Mouse (Mus musculus) right cerebral cortex, postnatal 14 days (tissue): Measurements from ENCODE around the gene Trmt13.
A peak's percentile ranks its signal among the peaks of the same experiment; 100 is the strongest.
"Not testable (repeated sequence)": the region's sequence is repeated elsewhere in the genome, so short reads cannot be mapped to it uniquely, and the experiment has no call there.

Experiments used
- DNase-seq: peaks from one replicate; pipeline ENCODE4 v3.0.0; 2022

Trmt13 gene

GRCm38 (mm10) chr3:116632971-116633370 is 18.6 kb upstream of the Trmt13 start:
- no peak for DNase-seq

- no peak for DNase-seq
Observed at GRCm38 (mm10) chr3:116631459-116631858, 17.1 kb upstream of the Trmt13 start.

GRCm38 (mm10) chr3:116622641-116623040 is 8.3 kb upstream of the Trmt13 start:
- DNase-seq, result no peak

- no peak for DNase-seq
Observed at GRCm38 (mm10) chr3:116620636-116621370, 6.4 kb upstream of the Trmt13 start.

- no peak for DNase-seq
Observed at GRCm38 (mm10) chr3:116618855-116619254, 4.5 kb upstream of the Trmt13 start.

GRCm38 (mm10) chr3:116615318-116616068 is 1.1 kb upstream of the Trmt13 start:
- DNase-seq, result no peak

- no peak for DNase-seq
Observed at GRCm38 (mm10) chr3:116604570-116604969, 9.8 kb downstream of the Trmt13 start.

- no peak for DNase-seq
Observed at GRCm38 (mm10) chr3:116601781-116602180, 12.6 kb downstream of the Trmt13 start.

GRCm38 (mm10) chr3:116601005-116601404 is 13.4 kb downstream of the Trmt13 start:
- no peak for DNase-seq

- no peak for DNase-seq
Observed at GRCm38 (mm10) chr3:116599705-116600104, 14.7 kb downstream of the Trmt13 start.

- DNase-seq, result no peak
Observed at GRCm38 (mm10) chr3:116595603-116595991, 18.8 kb downstream of the Trmt13 start.

GRCm38 (mm10) chr3:116594728-116595602 is 19.4 kb downstream of the Trmt13 start, which contains the start of gene Sass6:
TSS of gene Sass6 (plus strand) at chr3:116594982.
- DNase-seq, result peak; percentile 100

- no peak for DNase-seq
Observed at GRCm38 (mm10) chr3:116594076-116594727, 20.2 kb downstream of the Trmt13 start.

- DNase-seq, result no peak
Observed at GRCm38 (mm10) chr3:116582201-116582600, 32.2 kb downstream of the Trmt13 start.

- DNase-seq, result no peak
Observed at GRCm38 (mm10) chr3:116577286-116577685, 37.1 kb downstream of the Trmt13 start.

GRCm38 (mm10) chr3:116570628-116571027 is 43.8 kb downstream of the Trmt13 start:
- no peak for DNase-seq

- no peak for DNase-seq
Observed at GRCm38 (mm10) chr3:116563095-116563492, 51.3 kb downstream of the Trmt13 start.

- DNase-seq, result no peak
Observed at GRCm38 (mm10) chr3:116562408-116563094, 51.8 kb downstream of the Trmt13 start, which contains the start of gene Lrrc39. TSS of gene Lrrc39 (plus strand) at chr3:116562973.

- DNase-seq, result not testable (repeated sequence)
Observed at GRCm38 (mm10) chr3:116561315-116561714, 53.1 kb downstream of the Trmt13 start.

- DNase-seq, result no peak
Observed at GRCm38 (mm10) chr3:116551362-116551761, 63.0 kb downstream of the Trmt13 start.

GRCm38 (mm10) chr3:116547430-116547829 is 67.0 kb downstream of the Trmt13 start:
- DNase-seq, result no peak

- DNase-seq, result no peak
Observed at GRCm38 (mm10) chr3:116542532-116542931, 71.9 kb downstream of the Trmt13 start.
